Mouse (Mus musculus) small intestine, adult 2 months (tissue): ENCODE measurements around the gene Zfp74.

Experiments
- CTCF ChIP-seq: fragments of 200-500 bp; IDR thresholded peaks from 2 replicates; pipeline ENCODE4 v1.5.1; 2012; ENCODE audit warnings: low read depth, mild to moderate bottlenecking, control low read depth, inconsistent platforms, low read length, moderate library complexity, mixed read lengths; ENCODE audit not compliant: insufficient replicate concordance, insufficient read length; ENCODE audit errors: extremely low read depth
- POLR2A ChIP-seq: fragments of 200-500 bp; IDR thresholded peaks from 2 replicates; pipeline ENCODE4 v1.6.1; 2012; ENCODE audit warnings: low read depth, mild to moderate bottlenecking, control low read depth, inconsistent platforms, low read length, moderate library complexity

DNA sequence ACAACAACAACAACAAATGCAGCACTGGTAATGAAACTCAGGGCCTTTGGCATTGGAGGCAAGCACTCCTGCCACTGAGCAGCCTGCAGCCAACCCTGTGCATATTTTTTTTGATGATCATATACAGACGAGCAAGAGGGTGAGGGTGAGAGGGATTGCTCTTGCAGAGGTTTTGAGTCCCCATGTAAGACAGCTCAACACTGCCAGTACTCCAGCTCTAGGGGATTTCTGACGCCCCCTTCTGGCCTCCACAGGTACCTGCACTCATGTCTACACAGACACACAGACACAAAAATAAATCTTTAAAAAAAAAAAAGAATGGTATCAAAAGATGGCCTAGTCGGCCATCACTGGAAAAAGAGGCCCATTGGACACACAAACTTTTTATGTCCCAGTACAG lies 5.1 kb upstream of the Zfp74 start:
- TF ChIP-seq POLR2A (no peak), CTCF (no peak)
